Mouse (Mus musculus): ENCODE measurements around the gene Gk.

- TF ChIP-seq CTCF (IDR thresholded peaks at IDR 0.05; ENCODE audit: low read depth, low read length), result peak; percentile 50
- no peak for TF ChIP-seq POLR2A (IDR thresholded peaks at IDR 0.05; ENCODE audit: borderline replicate concordance, low read depth, low read length)
These were observed 55.4 kb downstream of the Gk start for GRCm38 (mm10) chrX:85721226-85721625.

Data from bone marrow macrophage, adult 2 months (primary cell).